ENCODE assay signal across 10 mouse cellular contexts in genomic region chr1:124450128-124450527, GRCm38 (mm10).
DNase-seq lines count a peak whose midpoint lies in the region; ATAC-seq and TF ChIP-seq lines count a peak whose summit lies in the region.
"Had no signal": no experiment of that assay in that cellular context is flagged by ENCODE, and none has a peak within 500 bp of the region (broad histone marks: within the 10 kb centered on the region; RNA-seq: fewer than 3 reads in every experiment).

No protein-coding gene starts in this region.

- no peak for DNase-seq in gastrocnemius, adult 2 months
- no peak for DNase-seq in gastrocnemius, adult 18-20 months (ENCODE audit: low spot score)
- DNase-seq in midbrain, embryonic 11.5 days (ENCODE audit: low spot score, missing footprints), result peak; percentile 92
- DNase-seq in adrenal gland, adult 2 months, result peak; percentile 16
- DNase-seq in layer of hippocampus, adult 9-11 months, result peak; percentile 6
- no peak for DNase-seq in gastrocnemius, postnatal 4 days (ENCODE audit: low spot score in 2 of 2)

- WGBS in midbrain, embryonic 11.5 days, result 35% methylated on average over 1 of the region's 1 CpGs
- 43% methylated on average over 1 of the region's 1 CpGs for WGBS in midbrain, embryonic 13.5 days
- WGBS in intestine, embryonic 15.5 days, result 31% methylated on average over 1 of the region's 1 CpGs

- H3K36me3 ChIP-seq in midbrain, embryonic 11.5 days (ENCODE audit: control insufficient read depth, insufficient read depth, low read length), result no peaks in the 10 kb centered on the region
- H3K36me3 ChIP-seq in midbrain, embryonic 13.5 days, result no peaks in the 10 kb centered on the region
- H3K36me3 ChIP-seq in intestine, embryonic 15.5 days, result no peaks in the 10 kb centered on the region
- H3K36me3 ChIP-seq: embryonic facial prominence, embryonic 12.5 days; stomach, embryonic 15.5 days had no signal

- H3K27ac ChIP-seq in gastrocnemius, adult 2 months, result no peak overlapping the region
- no peak overlapping the region for H3K27ac ChIP-seq in midbrain, embryonic 11.5 days (ENCODE audit: low read depth, low read length)
- H3K27ac ChIP-seq in midbrain, embryonic 13.5 days, result no peak overlapping the region
- no peak overlapping the region for H3K27ac ChIP-seq in intestine, embryonic 15.5 days
- H3K27ac ChIP-seq: embryonic facial prominence, embryonic 12.5 days; stomach, embryonic 15.5 days had no signal

- intact Hi-C loops in gastrocnemius, adult 2 months (cut with DNase I), result no loop called here

- H3K9me3 ChIP-seq in midbrain, embryonic 11.5 days (ENCODE audit: control insufficient read depth, low read length), result no peaks in the 10 kb centered on the region
- no peaks in the 10 kb centered on the region for H3K9me3 ChIP-seq in midbrain, embryonic 13.5 days
- H3K9me3 ChIP-seq in intestine, embryonic 15.5 days, result no peaks in the 10 kb centered on the region
- H3K9me3 ChIP-seq: embryonic facial prominence, embryonic 12.5 days; stomach, embryonic 15.5 days had no signal

- no peak overlapping the region for H3K4me3 ChIP-seq in gastrocnemius, adult 2 months
- H3K4me3 ChIP-seq in midbrain, embryonic 11.5 days (ENCODE audit: low read depth, low read length), result no peak overlapping the region
- H3K4me3 ChIP-seq in midbrain, embryonic 13.5 days (replicated peaks), result no peak overlapping the region
- H3K4me3 ChIP-seq in intestine, embryonic 15.5 days (replicated peaks), result no peak overlapping the region
- H3K4me3 ChIP-seq: embryonic facial prominence, embryonic 12.5 days; stomach, embryonic 15.5 days had no signal

- H3K9ac ChIP-seq in midbrain, embryonic 11.5 days (ENCODE audit: low read length), result no peak overlapping the region
- no peak overlapping the region for H3K9ac ChIP-seq in midbrain, embryonic 13.5 days (replicated peaks)
- no peak overlapping the region for H3K9ac ChIP-seq in intestine, embryonic 15.5 days
- H3K9ac ChIP-seq: embryonic facial prominence, embryonic 12.5 days; stomach, embryonic 15.5 days had no signal

- 0 out of 2 replicates have a peak, but pooled peaks have one; percentile 59 for ATAC-seq in midbrain, embryonic 11.5 days (ENCODE audit: low FRiP score)
- no peak for ATAC-seq in midbrain, embryonic 13.5 days
- ATAC-seq in intestine, embryonic 15.5 days, result no peak

- peak; percentile 28 for TF ChIP-seq CTCF in gastrocnemius, adult 2 months (IDR thresholded peaks at IDR 0.05)

- no peaks in the 10 kb centered on the region for H3K27me3 ChIP-seq in midbrain, embryonic 11.5 days (ENCODE audit: control insufficient read depth, insufficient read depth, low read length)
- H3K27me3 ChIP-seq in midbrain, embryonic 13.5 days, result no peaks in the 10 kb centered on the region
- no peaks in the 10 kb centered on the region for H3K27me3 ChIP-seq in intestine, embryonic 15.5 days (replicated peaks)
- H3K27me3 ChIP-seq: embryonic facial prominence, embryonic 12.5 days; stomach, embryonic 15.5 days had no signal

- H3K4me1 ChIP-seq in midbrain, embryonic 11.5 days (ENCODE audit: control insufficient read depth, insufficient read depth, low read length), result no peaks in the 10 kb centered on the region
- no peaks in the 10 kb centered on the region for H3K4me1 ChIP-seq in midbrain, embryonic 13.5 days (replicated peaks)
- H3K4me1 ChIP-seq in intestine, embryonic 15.5 days (replicated peaks), result no peaks in the 10 kb centered on the region
- H3K4me1 ChIP-seq: embryonic facial prominence, embryonic 12.5 days; stomach, embryonic 15.5 days had no signal

- H3K4me2 ChIP-seq in midbrain, embryonic 11.5 days, result no peak overlapping the region
- no peak overlapping the region for H3K4me2 ChIP-seq in midbrain, embryonic 13.5 days (replicated peaks)
- no peak overlapping the region for H3K4me2 ChIP-seq in intestine, embryonic 15.5 days (replicated peaks)
- H3K4me2 ChIP-seq: embryonic facial prominence, embryonic 12.5 days; stomach, embryonic 15.5 days had no signal

Comparison
In these comparisons a context has a peak if more than half of its experiments do, and no peak if none do; other contexts are left out.
1. DNase-seq: peak in midbrain, embryonic 11.5 days (single experiment), adrenal gland, adult 2 months (single experiment) and layer of hippocampus, adult 9-11 months (single experiment); none in gastrocnemius, adult 2 months (single experiment), gastrocnemius, adult 18-20 months (single experiment) and gastrocnemius, postnatal 4 days (0 of 2).